Mouse (Mus musculus) fat pad, adult 2 months (tissue): ENCODE measurements around the gene Skida1.

Experiments
- DNase-seq: peaks from one replicate; pipeline ENCODE4 v3.0.0-alpha.2; 2011; ENCODE audit warnings: low read depth, low spot score; ENCODE audit errors: extremely low read depth

Skida1 gene

DNA sequence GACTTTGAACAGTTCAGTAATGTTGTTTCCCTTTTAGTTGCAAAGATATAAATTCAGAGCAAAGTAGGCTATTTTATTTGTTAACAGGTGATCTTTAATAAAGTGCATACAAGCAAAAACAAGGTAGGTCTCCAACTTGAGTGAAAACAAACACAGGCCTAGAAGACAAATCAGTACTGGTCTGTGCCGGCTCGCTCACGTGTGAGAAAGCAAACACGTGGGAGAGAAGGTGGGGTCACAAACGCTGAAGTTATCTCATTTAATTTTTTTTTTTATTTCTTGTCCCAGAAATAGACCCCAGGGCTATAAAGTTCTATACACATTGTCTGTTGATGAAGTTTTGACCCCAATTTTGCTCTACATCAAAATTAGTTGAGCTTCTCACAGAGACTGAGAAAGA, 23.7 kb downstream of the Skida1 start:
- no peak for DNase-seq

DNA sequence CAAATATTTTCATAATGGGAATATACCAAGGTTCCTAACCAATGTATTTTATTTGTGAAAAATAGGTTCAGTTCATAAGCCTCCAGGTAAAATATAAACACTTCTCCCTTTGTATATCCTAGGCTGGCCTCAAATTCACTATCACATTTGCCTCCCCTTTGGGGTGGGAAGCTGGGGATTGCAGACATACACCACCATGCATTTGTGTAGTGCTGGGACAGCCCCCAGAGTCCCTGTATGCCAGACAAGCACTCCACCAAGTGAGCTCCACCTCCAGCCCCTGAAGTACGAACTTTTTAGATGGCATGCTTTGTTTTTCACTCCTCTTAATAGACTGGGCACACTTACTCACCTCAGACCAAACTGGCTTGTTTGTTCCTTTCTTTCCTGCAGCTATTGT, 26.0 kb downstream of the Skida1 start:
- DNase-seq, result no peak

DNA sequence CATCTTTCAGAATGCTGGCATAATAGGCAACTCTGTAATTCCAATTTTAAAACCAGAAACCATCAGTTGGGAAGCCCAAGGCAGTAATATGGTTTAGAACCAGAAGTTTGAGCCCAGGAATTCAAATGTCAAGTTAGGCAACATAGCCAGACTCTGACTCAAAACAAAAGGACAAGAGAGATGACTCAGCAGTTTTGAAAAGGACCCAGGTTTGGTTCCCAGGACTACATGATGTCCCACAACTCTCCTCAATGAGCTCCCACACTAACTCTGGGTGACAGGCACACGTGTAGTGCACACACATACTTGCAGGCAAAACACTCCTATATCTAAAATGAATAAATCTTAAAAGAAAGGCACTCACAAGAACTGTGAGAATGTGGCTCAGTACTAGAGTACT, 29.7 kb downstream of the Skida1 start:
- DNase-seq, result no peak

DNA sequence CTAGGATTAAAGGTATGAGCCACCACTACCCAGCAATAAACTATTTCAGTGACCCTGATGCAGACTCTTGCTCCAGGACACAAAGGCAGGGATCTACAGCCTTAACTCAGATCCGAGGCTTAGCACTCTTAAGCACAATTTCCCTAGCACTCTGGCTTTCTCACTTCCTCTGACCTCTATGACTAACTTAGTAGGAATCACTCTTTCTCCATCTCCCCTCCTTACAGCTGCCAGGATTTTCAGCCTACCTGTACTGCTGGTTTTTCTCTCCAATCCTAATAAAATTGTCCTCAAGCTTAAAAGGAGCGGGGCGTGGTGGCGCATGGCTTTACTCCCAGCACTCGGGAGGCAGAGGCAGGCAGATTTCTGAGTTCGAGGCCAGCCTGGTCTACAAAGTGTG, 31.5 kb downstream of the Skida1 start:
- DNase-seq, result no peak

DNA sequence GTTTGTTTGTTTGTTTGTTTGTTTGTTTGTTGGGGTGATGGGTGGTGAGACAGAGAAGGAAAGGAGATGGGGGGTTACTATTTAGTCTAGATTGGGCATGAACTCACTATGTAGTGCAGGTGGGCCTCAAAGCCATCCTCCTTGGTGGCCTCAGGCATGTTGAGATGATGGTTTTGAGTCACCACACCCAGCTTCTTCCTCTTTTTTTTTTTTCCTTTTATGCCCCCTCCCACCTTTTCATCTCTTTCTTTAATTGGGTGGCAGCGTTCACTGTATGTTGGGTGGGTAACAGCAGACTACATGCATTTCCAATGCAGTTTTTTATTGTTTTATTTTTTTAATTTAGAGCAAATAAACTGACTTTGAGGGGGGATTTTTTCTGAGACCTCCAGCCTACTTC, 32.2 kb downstream of the Skida1 start:
- no peak for DNase-seq

DNA sequence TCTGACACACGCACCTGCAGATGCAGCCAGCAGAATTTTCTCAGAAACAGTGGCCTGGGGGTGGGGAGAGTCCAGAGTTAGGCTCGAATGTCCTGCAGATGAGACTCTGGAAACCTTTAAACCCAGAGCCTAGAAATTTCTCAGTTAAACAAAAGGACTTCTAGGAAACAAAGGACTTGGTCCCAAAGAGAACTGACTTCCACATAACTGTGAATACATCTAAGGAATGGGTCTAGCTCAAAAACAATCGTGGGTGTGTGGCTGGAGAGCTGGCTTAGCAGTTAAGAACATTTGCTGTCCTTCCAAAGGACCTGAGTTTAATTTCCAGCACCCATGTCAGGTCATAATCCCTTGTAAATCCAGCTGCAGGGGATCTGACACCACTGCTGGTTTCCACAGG, 33.3 kb downstream of the Skida1 start:
- DNase-seq, result no peak

DNA sequence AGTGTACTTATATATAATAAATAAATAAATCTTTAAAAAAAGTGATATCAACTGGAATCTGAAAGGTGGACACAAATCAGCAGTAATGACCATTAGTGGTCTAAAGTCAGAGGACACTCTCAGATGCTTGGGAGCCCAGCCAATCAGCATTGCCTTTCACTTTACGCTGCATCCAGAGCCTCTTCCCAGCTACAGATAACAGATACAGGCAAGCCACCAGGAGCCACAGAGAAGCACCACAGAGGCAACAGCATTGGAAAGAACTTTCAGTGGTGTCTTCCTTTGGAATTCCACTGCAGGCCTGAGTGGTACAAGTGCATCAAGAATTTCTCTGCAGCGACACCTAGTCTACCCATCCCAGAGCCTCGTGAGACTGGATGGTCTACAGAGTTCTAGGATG, 36.0 kb downstream of the Skida1 start:
- DNase-seq, result no peak

DNA sequence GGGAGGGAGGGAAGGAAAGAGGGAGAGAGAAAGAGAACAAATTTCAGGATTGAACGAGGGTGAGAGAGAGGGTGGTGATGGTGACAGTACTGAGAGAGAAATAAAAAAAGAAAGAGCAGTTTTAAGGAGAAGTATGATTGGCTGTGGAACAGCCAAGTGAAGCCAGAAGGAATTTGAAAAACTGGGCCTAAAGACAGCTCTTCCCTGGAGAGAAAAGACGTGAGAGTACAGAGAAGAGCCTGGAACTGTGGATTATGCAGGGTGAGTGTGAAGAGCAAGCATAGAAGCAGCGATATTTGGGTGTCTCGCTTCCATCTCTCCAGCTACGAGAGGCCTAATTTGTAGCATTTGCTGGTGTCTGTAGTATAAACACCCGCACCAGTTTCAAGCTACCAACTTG, 37.6 kb downstream of the Skida1 start:
- no peak for DNase-seq

DNA sequence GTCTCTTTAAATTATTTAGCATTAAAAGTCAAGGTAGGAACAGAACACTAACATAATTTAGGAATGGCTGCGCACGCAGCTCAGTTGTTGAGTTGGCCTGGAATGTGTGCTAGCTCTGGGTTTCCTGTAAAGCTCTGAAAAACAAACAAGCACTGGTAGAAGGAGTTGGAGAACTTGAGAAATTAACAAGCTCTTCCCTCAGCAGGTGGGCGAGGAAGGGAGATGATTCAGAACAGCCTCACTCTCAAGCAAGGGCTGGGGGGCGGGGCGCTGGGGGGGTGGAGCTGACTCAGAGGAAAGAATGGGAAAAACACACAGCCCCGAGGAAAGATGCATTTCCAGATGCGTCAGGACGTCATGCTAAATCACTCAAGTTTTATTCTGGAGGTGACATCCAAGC, 43.7 kb downstream of the Skida1 start:
- DNase-seq, result no peak

DNA sequence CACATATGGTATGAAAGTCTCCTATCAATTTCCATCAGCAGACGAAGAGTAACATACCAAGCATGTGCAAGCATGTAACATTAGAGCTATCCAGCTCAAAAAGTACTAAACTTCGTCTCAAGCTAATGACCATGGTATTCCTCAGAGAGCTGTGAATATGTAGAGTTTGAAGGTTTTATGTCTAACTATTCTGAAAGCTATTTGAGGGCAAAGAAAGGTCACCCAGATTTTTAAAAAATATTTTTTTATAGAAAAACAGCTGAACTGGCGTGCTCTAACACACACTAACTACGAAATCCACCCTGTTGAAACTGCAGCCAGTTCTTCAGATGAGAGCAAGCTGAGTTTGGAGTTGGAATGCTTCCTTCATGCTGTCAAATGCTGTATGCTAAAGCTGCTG, 44.6 kb downstream of the Skida1 start:
- no peak for DNase-seq

DNA sequence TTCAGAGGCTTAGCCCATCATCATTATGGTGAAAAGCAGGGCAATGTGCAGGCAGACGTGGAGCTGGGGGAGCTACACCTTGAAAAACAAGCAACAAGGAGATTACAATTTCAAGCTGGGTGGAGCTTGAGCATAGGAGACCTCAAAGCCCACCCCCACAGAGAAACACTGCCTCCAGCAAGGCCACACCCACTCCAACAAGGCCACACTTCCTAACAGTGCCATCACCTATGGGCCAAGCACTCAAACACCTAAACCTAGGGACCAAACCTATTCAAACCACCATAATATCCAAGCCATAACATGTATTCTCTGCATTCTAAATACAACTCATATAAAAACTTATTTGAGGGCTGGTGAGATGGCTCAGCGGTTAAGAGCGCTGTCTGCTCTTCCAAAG, 46.5 kb downstream of the Skida1 start:
- DNase-seq, result no peak

DNA sequence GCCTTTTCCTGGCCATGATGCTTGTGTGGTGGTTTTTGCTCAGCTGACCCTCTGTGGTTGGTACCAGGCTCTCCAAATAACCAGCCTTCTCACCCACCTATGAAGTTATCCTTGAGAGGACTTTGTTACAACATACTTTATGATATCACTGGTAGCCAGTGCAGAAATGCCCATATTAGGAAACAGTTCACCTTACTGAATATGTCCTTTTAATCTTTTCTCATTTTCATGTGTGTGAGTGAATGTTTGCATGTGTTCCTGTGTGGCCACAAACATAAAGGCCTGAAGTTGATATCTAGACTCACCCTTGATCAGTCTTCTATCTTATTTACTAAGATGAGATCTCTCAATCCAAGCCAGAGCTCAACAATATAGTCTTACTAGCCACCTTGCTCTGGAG, 52.0 kb downstream of the Skida1 start, which contains the start of gene H2al2a:
H2al2a (minus strand) TSS at position 101 of the 400 bp plus-strand sequence.
- no peak for DNase-seq
